Mouse (Mus musculus) layer of hippocampus, postnatal 14 days (tissue): ENCODE data around the gene Il23a. TPM values are rescaled to one million over a fixed set of nuclear protein-coding genes. Genes with fewer than 3 reads are reported as not detected.
"Not testable (repeated sequence)": the region's sequence is repeated elsewhere in the genome, so short reads cannot be mapped to it uniquely, and the experiment has no call there.

Experiments
- DNase-seq, 2 experiments: peaks; one replicate each; pipeline ENCODE4 v3.0.0; 2021 to 2022; ENCODE audit warnings: low spot score in 2 of 2, mixed read lengths in 1 of 2
- total RNA-seq, 2 experiments: library from RNA; stranded (reverse); gene quantifications; 2 replicates each; pipeline ENCODE4 v1.2.3; 2021

Gene Il23a
- total RNA-seq, 2 experiments from 2014 or later, result 2.4 to 3.2 TPM

- DNase-seq, result no peak
Measured at GRCm38 (mm10) chr10:128310177-128310576, 11.6 kb upstream of the Il23a start.

- DNase-seq, result no peak
Measured at GRCm38 (mm10) chr10:128309654-128310053, 11.1 kb upstream of the Il23a start.

DNA sequence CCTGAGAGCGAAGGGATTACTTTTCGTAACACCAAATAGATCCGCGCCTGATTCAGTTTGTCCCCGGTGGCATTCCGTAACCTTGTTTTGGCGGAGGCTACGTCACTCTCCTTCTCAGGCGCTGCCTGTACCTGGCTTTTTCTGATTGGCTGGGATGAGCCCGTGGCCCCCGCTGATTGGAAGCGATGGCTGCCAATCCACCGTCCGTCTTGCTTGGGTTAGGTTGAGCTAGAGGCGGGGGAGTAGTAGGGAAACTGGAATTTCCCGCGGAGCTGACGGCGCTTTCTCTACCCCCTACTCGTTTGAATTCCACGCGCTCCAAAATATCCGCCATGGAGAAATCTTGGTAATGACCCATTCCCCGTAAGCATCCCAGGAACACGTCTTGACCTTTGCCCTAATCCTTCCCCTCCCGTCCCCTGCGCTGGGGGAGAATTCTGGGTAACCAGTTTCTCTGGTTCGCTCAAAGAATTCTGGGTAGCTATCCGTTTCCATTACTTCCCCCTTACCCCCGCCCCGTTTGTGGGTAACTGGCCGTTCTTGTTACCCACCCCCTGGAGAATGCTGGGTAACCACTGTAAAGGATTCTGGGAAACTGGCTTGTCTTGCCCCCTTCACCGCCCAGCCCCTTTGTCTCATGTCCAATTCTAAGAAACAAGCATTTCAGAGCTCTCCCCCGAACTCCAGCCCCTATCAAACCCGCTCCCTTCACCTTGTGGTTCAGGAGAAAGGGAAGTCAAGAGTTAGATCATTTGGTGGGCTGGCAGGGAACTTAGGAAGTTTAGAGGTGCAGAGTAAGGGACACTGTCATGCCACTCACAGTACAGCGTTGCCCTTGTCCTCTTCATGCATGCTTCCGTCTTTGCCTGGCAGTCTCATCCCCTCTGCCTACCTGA, 4.8 kb upstream of the Il23a start, which contains the start of gene Pan2:
Gene Pan2 (plus strand): TSS at position 210 of the 896 bp plus-strand sequence.
- peak; percentile 100 for DNase-seq

DNA sequence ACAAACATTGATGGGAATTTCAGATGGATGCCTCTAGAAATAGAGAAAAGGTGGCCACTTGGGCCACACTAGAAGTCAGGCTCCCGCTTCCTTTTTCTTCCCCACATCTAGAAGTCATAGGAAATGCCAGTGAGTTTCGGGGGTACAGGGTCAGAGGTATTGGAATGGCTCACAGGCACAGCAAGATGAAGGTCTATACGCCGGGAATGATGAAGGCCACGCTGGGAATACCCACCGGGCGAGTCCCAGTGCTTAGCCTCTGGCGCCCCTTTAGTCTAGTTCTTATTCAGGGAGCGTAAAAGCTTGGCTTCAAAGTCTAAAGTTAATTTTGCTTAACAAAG, 4.2 kb upstream of the Il23a start:
- no peak for DNase-seq

DNA sequence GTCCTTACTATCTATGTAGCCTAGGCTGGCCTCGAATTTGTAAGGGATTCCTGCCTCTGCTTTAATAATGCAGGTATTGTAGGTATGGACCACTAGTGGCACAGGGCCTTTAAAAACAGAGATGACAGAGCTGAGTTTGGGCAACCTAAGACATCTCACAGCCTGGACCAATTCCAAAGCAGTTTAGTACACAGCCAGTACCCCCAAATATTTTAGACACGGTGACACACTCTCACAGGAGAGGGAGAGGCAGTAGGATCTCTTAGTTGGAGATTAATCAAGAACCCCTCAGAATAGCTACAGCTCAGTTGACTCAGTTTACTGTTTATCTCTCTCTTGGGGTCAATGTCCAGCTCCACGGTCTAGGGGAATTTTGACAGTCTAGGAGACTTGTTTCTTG, 3.8 kb upstream of the Il23a start:
- no peak for DNase-seq

DNA sequence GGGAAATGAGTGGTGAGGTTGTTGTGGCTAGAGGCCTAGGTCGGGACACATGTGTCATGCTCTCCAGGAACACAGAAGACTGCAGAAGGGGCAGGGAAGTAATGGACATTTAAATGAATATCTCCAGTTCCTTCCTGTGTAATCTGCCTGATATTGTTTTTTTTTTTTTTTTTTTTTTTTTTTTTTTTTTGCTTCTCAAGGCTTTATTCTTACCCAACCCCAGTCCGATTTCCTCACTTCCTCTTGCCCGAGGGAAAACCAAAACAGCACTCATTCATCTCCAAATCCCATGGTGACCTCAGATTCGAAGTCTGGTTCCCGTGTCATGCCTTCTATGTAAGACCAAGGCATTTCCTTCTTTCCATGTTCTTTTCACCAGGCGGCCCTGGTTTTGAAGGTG, 309 bp downstream of the Il23a start:
- DNase-seq, result no peak

DNA sequence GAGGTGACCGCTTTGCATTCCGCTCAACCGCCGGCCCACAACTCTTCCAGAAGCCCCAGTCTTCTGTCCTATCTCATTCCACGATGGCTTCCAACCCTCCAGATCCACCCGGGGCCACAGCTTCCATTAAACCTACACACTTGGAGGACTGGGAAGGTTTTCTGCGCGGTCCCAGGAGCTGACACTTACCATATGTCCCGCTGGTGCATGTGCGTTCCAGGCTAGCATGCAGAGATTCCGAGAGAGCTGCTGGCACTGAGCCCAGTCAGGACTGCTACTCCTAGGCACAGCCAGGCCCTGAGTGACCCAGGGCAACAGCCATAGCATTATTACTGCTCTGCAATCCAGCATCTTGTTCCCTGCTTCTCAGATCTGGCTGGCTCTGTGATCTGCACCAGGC, 930 bp downstream of the Il23a start:
- no peak for DNase-seq

DNA sequence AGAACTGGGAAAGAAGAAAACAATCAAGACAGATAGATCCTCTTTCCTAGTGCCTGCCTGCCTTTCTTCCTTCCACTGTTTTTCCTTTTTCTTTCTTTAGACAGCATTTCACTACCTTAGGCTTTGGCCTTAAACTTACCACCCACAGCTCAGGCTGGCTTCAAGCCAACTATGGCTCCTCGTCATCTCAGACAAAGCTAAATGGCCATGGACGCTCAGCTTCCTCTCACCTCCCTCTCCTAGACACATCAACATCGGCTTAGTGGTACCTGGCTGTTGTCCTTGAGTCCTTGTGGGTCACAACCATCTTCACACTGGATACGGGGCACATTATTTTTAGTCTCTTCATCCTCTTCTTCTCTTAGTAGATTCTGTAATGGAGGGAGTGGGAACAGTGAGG, 1.3 kb downstream of the Il23a start:
- DNase-seq, result no peak

GRCm38 (mm10) chr10:128296370-128297090, 2.0 kb downstream of the Il23a start:
- DNase-seq, result no peak

GRCm38 (mm10) chr10:128290594-128290993, 8.0 kb downstream of the Il23a start:
- peak in 1 of 2 experiments; percentile 53 for DNase-seq

DNA sequence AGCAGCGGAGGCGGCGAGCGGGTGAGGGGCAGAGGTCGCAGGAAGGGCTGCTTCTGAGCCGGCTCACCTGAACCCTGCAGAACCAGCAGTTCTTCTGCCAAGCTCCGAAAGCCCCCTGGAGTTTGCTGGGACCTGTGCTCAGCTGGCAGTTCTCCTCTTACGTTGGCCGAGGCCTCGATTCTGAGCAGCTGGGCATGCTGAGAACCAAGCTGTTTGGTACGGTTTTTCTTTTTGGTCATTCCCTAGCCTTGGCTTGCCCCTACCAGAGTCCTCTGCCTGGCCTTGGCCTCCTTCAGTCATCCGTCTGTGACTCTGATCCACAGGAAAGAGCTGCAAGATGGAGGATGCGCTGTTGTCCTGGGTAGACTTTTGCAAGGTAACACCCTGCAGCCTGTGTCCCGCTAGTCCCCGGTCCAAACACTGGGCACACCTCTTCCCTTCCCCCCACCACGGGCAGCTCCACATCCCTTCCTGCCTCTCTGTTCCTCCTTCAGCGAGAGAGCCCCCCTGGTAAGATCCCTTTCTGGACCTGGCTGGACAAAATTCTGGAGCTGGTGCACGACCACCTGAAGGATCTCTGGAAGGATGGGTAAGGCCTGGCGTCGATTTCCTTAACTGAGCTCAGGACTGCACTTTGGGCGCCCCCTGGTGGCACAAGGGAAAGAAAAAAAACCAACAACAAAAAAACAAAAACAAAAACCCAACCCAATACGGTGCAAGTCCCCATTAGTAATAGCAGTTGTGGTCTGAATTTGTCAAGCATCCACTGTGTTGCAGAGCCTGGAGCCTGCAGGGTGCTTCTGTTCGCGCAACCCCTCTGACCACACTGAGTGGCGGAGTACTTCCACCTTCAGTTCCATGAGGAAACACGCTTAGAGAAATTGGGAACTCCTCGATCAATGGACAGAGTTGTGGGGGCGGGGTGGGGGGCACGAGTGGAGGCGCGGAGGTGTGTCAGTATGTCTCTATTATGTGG, 14.7 kb downstream of the Il23a start:
- DNase-seq, result peak; percentile 48 to 69

DNA sequence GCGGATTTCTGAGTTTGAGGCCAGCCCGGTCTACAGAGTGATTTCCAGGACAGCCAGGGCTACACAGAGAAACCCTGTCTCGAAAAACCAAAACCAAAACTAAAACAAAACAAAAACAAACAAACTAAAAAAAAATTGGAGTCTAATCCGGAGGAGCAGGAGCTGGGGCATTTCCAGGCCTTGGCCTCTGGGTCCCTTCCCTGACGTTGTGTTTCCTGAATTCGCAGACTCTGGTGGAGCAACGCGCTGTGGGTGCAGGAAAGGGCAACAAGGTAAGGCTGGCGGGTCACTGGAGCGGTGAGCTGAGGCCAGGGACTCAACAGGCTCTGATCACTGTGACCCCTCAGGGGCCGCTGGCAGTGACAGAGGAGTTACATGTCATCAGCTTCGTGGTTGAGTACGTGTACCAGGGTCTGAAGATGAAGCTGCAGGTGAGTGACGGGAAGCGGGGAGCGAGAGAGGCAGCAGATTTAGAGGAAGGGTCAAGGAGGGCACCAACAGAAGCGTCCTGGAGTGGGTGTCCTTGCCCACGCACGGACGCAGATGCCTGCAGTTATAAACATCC, 15.6 kb downstream of the Il23a start:
- no peak for DNase-seq

DNA sequence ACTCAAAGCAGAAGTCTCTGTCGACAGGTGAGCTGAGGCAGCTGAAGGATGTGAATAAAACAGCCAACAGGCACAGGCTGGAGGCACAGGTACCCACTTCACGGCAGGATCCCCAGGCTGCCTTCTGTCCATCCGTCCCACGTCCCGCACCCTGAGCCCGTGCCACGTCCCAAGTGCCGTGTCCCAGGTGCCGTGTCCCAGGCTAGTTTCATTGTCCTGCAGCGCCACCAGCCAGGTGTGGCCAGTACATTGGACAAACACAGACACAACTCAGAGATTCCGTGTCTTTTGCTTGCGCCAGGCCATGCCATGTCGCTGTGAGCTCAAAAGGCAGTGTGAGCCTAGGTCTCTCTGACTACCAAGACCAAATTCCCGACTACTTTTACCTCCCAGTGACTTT, 16.9 kb downstream of the Il23a start:
- no peak for DNase-seq

DNA sequence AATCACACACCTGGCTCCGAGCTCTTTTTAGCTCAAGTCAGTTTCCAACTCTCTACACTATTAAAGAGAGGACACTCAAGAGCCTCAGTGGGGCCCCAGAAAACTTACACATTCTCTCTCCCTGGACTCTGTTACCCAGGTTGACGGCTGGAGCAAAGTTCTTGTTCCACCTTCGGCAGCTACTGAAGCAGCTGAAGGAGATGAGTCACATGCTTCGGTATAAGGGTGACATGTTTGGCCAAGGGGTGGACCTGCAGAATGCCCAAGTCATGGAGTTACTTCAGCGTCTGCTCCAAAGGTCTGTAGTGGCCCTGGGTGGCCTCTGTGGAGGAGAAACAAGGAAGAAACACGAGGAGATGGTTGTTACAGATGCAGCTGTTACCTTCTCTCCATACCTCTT, 17.6 kb downstream of the Il23a start:
- no peak for DNase-seq

GRCm38 (mm10) chr10:128278158-128278557, 20.4 kb downstream of the Il23a start:
- no peak for DNase-seq

GRCm38 (mm10) chr10:128275374-128275773, 23.2 kb downstream of the Il23a start:
- not testable (repeated sequence) for DNase-seq

DNA sequence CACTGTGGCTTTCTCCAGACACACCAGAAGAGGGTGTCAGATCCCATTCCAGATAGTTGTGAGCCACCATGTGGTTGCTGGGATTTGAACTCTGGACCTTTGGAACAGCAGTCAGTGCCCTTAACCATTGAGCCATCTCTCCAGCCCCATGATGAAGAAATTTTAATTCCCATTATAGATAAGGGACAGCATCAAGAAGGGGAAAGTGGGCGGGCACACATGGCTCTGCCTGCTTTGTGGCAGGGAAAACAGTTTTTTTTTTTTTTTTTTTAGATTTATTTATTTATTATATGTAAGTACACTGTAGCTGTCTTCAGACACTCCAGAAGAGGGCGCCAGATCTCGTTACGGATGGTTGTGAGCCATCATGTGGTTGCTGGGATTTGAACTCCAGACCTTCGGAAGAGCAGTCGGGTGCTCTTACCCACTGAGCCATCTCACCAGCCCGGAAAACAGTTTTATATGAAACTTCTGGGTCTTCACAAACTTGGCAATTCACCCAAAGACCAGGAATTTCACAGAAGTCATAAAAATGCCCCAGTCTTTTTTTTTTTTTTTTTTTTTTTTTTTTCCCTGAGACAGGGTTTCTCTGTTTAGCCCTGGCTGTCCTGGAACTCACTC, 25.6 kb downstream of the Il23a start:
- not testable (repeated sequence) for DNase-seq

DNA sequence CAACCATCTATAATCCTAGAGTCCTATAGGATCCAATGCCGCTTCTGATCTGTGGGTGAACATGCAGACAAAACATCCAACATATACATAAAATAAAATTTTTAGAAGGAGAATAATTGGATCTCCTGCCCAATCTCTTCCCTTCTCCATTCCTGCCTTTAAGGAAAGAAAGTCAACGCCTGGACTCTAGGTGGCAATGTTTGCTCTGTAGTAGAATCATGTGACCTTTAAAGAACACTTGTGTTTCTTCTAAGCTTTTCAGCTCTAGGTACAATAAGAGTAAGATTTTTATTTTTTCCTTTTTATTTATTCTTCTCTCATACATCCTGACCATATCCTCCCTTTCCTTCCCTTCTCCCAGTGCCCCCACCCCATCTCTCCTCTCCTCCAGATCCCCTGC, 26.7 kb downstream of the Il23a start:
- DNase-seq, result no peak

DNA sequence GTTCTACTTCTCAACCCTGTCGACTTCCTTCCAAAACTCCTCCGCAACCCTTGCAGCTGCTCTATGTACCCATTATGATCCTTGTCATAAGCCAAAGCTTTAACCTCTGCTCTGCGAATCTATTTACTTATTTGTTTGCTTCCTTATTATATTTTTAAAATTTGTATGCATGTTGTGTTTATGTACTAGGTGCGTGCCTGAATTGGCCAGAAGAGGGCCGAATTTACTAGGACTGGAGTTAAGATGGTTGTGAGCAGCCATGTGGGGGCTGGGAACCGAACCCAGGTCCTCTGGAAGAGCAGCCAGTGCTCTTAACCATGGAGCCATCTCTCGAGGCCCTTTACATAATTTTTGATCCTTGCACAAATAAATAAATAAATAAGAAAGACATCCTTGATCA, 27.7 kb downstream of the Il23a start:
- DNase-seq, result no peak

- peak; percentile 94 to 98 for DNase-seq
Measured at GRCm38 (mm10) chr10:128270287-128270841, 28.2 kb downstream of the Il23a start, which contains the start of gene Stat2. Stat2 (plus strand) TSS chr10:128270559.
